Mouse (Mus musculus) cerebellum, postnatal 25 days (tissue): ENCODE data around the gene Vmn1r74.
"Not testable (repeated sequence)": the region's sequence is repeated elsewhere in the genome, so short reads cannot be mapped to it uniquely, and the experiment has no call there.

ENCODE experiments used
- DNase-seq, 2 experiments: peaks; one replicate each; pipeline ENCODE4 v3.0.0; 2021; ENCODE audit warnings: mixed read lengths in 2 of 2

Gene Vmn1r74

DNA sequence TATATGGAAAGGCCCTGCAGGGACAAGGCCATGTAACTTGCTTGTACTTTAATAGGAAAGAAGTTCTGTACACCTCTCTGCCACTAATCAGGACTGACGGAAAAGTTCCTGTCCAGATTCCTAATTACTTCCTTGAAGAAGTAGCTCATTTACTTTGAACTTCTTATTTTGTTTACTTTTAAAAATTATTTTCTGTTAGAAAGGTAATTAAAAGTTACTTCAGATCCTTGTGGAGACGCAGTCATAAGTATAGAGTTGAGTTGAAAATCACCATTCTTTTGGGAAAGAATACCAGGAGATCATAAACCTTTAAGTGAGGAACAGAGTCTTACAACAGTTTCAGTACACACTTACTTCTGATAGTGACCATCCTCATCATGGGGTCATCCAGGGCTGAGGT lies at the start of gene Vmn1r74:
Gene Vmn1r74 (plus strand): TSS at position 301 of the 400 bp plus-strand sequence.
- DNase-seq: no peak

DNA sequence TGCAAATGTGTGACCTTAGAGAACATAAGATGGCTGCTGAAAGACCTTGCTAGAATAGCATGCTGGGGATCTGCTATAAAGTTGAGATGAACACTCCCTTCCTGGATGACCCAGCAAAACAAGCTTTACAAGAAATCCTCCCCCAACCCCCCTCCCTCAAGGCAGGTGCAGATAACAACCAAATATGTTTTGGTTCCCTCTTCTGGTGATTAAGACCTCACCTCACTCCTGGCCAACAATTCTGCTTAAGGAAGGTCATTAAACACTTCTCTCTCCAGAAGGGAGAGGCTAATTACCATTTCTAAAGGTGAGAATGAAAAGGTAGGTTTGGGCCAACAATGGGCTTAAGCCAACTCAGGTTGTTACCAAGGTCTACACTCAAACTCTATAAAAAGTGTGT lies 20.0 kb upstream of the Vmn1r74 start:
- no peak for DNase-seq

DNA sequence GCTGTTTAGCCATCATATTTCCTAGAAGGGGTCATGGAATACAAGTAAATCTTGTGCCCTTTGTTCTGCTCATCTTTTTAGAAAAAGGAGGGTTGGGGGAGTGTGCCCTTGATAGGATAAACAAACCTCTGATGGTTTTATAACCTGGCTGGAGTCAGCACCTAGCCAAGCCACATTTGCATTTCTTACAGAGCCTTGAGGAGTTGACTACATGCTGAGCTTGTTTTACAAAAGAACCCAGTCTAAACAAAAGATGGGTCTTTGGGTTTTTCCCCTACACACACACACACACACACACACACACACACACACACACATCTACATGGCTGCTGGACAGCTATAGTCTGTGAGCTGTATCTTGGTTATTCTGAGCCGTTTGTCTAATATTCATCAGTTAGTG lies 11.6 kb upstream of the Vmn1r74 start:
- DNase-seq: no peak

DNA sequence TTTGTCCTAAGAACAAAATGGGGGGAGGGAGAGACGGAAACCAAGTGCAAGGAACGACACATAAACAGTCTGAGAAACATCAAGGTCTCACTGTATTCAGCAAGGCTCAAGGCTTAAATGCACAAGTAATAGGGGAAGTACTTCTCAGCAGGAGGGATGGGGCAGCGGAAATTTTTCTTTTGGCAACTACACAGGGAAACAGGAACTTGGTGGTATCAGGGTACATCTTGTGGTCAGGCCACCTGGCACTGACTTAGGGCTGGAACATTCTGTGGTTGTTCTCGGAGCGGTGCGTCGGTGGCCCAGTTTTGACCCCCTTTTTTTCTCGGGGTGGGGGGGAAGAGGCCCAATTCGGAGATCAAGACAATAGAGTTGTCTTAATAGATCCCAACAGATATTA lies 10.5 kb upstream of the Vmn1r74 start:
- not testable (repeated sequence) for DNase-seq

DNA sequence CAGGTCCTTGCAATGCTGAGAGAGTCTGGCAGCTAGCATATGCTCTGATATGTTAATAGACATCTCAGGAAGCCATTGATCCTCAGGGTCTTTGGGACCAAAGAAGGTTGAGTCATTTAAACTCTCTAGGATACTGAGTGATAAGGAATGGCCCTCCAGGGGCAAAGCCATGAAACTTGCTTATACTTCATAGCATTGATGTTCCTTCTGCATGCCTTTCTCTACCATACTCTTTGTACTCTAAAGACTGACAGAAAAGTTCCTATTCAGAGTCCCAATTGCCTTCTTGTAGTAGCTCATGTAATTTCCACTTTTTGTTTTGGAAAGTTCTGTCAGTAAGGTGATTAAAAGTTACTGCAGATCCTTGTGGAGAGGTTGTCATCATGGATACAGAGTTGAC lies 40.5 kb downstream of the Vmn1r74 start, which contains the start of gene Vmn1r75:
Gene Vmn1r75 (plus strand): TSS at position 301 of the 400 bp plus-strand sequence.
- no peak for DNase-seq
